Mouse (Mus musculus): Measurements from ENCODE around the gene Men1. TPM values are rescaled to one million over a fixed set of nuclear protein-coding genes. Genes with fewer than 3 reads are reported as not detected.

Gene Men1
- total RNA-seq, 2 experiments from 2014 or later = 6.0 to 9.6 TPM

DNA sequence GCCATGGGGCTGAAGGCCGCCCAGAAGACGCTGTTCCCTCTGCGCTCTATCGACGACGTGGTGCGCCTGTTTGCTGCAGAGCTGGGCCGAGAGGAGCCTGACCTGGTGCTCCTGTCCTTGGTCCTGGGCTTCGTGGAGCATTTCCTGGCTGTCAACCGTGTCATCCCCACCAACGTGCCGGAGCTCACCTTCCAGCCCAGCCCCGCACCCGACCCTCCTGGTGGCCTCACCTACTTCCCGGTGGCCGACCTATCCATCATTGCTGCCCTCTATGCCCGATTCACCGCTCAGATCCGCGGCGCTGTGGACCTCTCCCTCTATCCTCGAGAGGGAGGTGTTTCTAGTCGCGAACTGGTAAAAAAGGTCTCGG is 664 bp downstream of the Men1 start:
- ATAC-seq (replicated peaks; ENCODE audit: low FRiP score, poor library complexity, severe bottlenecking) = 0 out of 2 replicates have a peak, but pooled peaks have one; percentile 19

DNA sequence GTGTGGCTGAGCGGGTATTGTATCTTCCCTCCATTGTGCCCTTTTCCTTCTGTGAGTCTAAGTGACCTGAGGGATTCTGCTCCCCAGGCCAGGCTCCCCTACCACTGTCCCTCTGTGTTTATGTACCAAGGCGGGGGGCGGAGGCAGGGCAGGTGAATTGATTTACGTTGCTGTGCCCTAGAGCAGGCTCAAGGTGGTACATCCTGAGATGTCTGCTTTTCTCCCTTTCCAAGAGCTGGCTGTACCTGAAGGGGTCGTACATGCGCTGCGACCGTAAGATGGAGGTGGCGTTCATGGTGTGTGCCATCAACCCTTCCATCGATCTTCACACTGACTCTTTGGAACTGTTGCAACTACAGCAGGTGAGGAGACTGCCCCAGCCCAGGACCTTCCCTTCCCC is 2.1 kb downstream of the Men1 start:
- ATAC-seq (replicated peaks; ENCODE audit: low FRiP score, poor library complexity, severe bottlenecking) = no peak

DNA sequence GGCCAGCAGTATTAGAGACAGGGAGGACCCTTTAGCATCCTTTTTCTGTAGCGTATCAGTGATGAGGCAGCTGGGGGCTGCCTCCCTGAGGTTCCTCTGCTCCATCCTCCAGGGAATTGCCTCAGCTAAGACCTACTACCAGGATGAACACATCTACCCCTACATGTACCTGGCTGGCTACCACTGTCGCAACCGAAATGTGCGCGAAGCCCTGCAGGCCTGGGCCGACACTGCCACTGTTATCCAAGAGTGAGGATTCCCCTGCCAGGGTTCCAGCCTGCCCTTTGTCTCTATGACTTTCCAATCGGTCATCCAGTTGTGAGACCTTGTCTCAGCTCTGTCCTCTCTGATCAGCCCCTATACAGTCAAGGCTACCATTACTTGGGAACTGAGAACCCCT is 3.4 kb downstream of the Men1 start:
- ATAC-seq (replicated peaks; ENCODE audit: low FRiP score, poor library complexity, severe bottlenecking) = no peak

DNA sequence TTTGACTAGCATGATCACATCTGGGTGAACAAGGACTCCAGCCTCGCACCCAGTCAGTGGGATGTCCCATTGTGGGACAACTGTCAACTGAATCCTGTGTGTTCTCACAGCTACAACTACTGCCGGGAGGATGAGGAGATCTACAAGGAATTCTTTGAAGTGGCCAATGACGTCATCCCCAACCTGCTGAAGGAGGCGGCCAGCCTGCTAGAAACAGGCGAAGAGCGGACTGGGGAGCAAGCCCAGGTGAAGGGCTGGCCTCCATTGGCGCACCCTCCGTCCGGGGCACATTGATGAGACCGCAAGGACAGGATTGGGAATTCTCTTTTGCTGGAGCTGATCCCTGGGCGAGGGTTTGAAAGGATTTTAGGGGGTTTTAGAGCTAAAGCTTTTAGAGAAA is 3.9 kb downstream of the Men1 start:
- ATAC-seq (replicated peaks; ENCODE audit: low FRiP score, poor library complexity, severe bottlenecking) = no peak

DNA sequence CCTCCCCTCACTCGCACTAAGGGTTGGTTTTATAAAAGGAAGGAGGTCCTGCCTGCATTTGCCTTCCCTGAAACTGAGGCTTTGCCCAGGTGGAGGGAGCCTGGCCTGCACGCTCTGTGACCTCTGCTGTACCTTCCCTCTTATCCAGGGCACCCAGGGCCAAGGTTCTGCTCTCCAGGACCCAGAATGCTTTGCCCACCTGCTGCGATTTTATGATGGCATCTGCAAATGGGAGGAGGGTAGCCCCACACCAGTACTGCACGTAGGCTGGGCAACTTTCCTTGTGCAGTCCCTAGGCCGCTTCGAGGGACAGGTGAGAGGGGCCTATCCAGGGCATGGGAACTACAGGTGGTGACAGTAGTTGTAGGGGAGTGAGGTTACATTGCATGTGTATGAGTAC is 4.4 kb downstream of the Men1 start:
- no peak for ATAC-seq (replicated peaks; ENCODE audit: low FRiP score, poor library complexity, severe bottlenecking)

DNA sequence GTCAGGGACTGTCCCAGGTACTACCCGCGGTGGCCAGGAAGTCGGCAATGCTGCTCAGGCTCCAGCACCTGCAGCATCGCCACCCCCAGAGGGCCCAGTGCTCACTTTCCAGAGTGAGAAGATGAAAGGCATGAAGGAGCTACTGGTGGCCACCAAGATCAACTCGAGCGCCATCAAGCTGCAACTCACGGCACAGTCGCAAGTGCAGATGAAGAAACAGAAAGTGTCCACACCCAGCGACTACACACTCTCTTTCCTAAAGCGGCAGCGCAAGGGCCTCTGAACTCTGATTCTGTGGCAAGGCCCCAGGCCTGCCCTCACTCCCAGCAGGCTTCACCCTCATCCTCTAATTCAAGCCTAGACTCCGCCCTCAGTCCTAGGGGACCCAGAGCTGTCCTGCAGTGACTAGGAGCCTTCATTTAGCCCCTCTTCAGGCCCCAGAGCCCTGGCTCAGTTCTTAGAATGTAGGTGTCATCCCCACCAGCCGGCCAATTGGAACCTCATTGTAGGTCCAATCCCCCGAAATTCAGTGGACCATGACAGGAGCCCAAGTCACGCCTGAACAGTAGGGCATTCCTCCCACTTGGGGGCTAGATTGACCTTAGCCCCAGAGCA is 5.2 kb downstream of the Men1 start:
- ATAC-seq (replicated peaks; ENCODE audit: low FRiP score, poor library complexity, severe bottlenecking) = peak; percentile 52

DNA sequence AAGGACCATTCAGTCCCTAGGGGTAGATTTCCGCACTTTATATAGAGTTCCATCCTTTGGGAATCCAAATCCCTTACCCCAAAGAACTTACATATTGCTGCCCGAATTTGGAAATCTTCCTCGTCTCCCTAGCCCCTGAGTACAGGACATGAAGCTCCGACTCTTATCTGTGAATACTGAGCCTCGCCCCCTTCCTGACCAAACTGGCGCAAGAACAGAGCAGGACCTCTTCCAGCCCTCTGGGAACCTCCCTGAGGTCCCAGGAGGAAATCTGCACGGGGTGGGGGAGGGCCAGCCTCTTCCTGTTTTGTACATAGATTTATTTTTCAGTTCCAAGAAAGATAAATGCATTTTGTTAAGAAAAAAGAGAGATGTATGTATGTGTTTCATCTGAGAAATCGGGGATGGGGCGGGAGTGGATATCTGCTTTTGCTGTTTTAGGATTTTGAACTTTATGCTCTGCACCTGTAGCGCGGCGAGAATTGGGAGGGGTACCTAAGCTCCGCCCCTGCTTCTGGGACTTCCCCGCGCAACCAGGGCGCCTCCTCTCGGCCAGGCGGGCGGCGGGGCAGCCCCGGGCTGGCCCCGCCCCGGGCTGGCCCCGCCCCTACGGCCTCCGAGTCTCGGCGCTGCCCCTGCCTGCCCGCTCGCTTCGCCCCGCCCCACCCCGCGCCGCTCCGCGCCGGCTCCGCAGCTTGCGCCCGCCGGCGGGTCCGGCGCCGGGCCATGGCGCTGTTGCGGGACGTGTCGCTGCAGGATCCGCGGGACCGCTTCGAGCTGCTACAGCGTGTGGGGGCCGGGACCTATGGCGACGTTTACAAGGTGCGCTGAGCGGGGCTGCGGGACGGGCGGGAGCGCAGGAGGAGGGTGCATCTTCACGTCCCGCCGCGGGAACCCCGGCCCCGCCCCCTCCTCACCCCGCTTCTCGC is 6.0 kb downstream of the Men1 start, which contains the start of gene Map4k2:
TSS of gene Map4k2 (plus strand) at position 612 of the 929 bp plus-strand sequence.
- ATAC-seq (replicated peaks; ENCODE audit: low FRiP score, poor library complexity, severe bottlenecking) = peak; percentile 77

DNA sequence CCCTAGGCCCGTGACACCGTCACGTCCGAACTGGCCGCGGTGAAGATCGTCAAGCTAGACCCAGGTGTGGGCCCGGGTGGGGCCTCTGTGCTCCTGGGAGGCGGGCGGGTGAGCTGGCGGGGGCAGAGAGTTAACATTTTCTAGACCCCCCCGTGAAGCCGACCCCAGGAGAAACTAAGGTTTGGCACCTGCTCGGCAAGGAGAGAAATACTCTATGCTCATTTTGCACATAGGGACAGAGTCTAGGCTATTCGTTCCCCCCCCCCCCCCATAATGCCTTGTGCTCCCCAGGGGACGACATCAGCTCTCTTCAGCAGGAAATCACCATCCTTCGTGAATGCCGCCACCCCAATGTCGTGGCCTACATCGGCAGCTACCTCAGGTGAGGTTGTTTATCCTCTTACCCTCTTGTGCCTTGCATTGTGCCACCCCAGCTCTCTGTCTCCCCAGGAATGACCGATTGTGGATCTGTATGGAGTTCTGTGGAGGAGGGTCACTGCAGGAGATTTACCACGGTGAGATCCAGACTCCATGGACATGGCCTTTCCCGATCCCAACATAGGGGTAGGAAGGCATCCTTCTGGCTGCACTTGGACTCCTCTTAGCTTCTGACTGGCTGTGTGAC is 6.8 kb downstream of the Men1 start:
- ATAC-seq (replicated peaks; ENCODE audit: low FRiP score, poor library complexity, severe bottlenecking) = no peak

DNA sequence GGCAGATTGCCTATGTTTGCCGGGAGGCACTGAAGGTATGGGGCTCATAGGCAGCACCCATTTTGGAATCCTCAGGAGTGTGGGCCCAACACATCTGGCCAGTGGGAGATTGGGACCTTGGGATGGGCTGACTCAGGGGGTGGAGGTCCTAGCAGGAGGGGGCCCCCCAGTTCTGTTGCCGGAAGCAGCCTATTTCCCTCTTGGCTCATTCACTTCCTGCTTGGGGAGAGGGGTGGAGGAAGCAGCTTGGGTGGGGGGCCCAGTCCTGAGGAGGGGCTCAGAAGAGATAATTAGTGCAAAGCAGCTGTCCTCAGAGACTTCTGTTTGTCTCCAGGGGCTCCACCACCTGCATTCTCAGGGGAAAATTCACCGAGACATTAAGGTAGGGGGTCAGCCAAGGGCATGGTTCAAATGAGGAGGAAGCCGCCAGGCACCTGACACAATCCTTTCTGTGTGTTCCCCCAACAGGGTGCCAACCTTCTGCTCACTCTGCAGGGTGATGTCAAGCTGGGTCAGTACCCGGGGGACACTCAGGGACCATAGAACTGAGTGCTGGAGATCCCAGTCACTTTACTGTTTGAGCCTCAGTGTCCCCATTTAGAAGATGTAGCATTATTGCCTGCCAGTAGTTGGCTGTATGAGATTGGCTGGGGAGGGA is 7.6 kb downstream of the Men1 start:
- ATAC-seq (replicated peaks; ENCODE audit: low FRiP score, poor library complexity, severe bottlenecking) = no peak

DNA sequence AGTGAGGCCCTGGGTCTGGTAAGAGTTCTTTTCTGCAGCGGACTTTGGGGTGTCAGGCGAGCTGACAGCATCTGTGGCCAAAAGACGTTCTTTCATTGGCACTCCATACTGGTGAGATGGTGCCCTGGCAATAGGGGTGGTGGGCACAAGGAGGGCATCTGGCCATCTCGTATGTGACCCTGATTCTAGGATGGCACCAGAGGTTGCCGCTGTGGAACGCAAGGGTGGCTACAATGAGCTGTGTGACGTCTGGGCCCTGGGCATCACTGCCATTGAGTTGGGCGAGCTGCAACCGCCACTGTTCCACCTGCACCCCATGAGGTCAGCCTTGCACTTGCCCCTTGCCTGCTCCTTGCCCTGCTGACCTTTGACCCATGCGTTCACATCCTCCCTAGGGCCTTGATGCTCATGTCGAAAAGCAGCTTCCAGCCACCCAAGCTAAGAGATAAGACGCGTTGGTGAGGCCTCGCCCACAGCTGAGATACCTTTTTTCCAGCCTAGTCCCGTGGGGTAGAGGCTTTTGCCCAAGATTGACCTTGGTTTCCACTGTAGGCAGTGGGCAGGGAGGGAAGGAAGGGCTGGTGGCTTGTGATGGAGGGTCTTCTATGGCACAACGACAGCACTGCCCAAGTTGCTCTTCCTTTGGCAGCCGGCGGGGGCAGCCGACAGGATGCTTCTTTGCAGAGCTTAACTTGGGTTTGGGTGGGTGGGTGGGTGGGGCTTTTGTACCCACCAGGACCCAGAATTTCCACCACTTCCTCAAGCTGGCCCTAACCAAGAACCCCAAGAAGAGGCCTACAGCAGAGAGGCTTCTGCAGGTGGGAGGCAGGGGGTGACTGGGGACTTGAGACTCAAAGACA is 8.5 kb downstream of the Men1 start:
- ATAC-seq (replicated peaks; ENCODE audit: low FRiP score, poor library complexity, severe bottlenecking) = no peak

DNA sequence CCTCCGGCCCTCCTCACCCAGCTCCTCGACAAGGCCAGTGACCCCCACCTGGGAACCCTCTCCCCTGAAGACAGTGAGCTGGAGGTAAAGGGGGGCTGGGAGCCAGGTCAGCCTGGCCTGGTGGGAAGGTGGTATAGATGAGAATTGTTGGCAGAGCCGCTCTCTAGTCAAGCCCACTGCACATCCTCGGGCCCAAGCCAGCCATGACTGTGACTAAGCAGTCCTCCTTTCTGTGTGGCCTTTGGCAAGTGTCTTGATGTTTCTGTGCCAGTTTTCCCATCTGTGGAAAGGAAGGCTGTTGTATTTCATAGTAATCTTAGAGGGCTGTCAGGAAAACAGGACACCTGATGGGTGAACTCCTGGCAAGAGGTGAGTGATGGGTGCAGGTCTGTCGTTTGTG is 9.2 kb downstream of the Men1 start:
- ATAC-seq (replicated peaks; ENCODE audit: low FRiP score, poor library complexity, severe bottlenecking) = no peak

DNA sequence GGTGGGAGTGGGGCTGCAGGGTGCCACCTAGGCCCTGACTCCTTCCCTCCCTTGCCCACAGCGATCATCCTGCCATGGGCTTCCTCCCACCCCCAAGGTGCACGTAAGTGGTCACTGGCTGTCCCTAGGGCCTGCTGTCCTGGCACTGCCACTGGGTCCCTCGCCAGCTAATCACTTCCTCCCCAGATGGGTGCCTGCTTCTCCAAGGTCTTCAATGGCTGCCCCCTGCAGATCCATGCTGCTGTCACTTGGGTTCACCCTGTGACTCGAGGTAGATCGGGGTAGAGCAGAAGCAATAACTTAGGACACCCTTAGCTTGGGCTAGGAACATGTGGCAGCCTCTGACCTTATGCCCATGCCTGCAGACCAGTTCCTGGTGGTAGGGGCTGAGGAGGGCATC is 11.2 kb downstream of the Men1 start:
- ATAC-seq (replicated peaks; ENCODE audit: low FRiP score, poor library complexity, severe bottlenecking) = no peak

DNA sequence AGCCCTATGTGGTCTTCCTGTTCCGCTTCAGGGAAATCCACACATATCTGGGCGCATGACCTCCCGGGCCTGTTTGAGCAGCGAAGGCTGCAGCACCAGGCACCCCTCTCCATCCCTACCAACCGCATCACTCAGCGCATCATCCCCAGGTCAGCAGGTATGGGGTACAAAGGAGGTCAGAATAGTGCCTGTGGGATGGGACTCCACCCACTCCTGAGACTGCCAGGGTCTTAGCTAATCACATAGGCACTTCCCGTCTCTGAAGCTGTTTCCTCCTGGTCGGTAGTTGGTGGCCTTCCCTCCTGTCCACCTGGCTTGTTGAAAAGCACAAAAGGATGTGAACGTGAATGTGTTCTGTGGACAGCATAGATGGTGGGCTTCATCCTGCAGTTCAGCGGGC is 11.9 kb downstream of the Men1 start:
- ATAC-seq (replicated peaks; ENCODE audit: low FRiP score, poor library complexity, severe bottlenecking) = no peak

DNA sequence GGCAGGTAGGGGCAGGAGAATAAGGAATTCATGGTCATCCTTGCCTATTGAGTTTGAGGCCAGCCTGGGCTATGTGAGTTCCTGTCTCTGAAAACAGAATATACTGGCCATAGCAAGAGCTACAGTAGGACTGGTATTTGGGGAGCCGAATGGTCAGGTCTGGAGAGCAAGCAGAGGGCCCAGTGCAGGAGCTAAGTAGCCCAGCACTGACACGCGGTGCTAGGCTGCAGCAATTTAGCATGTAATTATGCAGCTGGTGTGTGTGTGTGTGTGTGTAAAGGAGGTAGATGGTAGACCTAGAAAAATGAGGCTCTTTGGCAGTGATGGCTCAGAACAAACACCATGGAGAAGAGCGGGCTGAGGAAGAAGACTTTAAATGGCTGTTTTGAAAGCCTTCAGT is 12.8 kb downstream of the Men1 start:
- ATAC-seq (replicated peaks; ENCODE audit: low FRiP score, poor library complexity, severe bottlenecking) = no peak

DNA sequence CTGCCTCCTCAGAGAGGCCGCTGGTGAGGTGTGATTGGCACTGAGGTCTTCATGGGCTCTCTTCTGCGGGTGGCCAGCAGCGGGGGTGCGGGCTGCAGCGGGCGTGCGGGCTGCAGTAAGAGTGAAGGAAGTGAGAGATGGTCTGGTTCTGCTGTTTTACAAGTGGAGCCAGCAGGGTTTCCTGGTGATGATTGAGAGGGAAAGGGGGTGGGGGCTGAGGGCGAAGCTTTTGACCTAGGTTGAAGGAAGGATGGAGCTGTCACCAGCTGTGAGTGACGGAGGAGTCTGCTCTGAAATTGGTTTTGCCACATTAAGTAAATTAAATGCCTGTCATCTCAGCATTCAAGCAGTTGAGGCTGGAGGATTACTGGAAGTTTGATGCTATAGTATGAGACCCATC is 13.9 kb downstream of the Men1 start:
- ATAC-seq (replicated peaks; ENCODE audit: low FRiP score, poor library complexity, severe bottlenecking) = no peak

DNA sequence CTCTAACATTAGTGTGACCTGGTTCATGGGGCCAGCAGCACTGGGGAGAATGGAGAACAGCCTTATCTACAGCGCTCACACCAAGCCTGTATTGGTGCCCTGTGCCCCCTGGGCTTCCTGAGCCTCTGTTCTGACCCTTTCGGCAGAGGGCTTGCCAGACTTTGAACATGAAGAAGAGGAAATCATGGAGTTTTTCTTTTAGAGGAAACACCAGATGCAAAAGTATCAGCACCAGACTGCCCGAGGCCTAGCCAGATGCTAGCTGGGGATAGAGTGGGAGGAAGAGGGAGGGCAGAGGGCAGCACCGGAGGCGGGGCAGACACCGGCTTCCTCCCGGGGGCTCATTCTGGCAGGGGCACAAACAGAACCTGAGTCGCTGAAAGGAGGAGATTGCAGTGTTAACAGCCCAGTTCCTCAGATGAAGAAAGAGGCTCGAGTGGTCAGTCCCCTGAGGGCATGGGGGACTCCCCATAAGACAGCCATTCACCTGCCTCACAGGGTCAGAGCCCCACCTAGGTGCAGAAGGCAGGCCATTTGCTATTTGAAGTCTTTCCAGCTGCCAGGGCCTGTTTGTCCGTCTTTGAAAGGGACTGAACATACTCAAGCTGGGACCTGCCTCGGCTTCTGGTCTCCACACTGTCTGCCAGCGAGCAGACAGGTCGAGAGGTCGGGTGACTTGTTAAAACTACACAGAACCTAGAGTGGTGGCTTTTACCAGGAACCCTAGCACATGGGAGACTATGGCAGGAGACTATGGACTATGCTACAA is 14.6 kb downstream of the Men1 start:
- no peak for ATAC-seq (replicated peaks; ENCODE audit: low FRiP score, poor library complexity, severe bottlenecking)

DNA sequence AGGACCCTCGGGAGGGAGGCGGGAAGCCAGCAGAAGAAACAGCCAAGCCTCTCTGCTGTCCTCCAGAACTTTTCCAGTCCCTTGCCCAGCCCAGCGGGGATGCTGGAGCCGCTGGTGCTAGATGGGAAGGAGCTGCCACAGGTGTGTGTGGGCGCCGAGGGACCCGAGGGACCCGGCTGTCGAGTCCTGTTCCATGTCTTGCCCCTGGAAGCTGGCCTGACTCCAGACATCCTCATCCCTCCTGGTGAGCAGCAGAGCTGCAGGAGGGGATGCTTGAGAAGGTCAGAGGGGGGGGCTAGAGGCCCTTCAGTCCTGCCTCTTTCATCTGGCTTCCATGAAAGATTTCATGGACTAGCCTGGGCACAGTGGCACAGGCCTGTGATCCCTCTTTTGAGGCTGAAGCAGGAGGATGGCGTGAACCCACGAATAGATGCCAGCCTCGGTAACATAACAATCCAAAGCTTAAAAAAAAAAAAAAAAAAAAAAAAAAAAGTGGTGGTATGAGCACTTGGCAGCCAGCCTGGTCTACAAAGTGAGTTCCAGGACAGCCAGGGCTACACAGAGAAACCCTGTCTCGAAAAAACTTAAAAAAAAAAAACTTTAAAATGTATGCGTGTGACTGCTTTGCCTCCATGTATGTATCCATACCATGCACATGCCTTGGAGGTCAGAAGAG is 16.8 kb downstream of the Men1 start:
- no peak for ATAC-seq (replicated peaks; ENCODE audit: low FRiP score, poor library complexity, severe bottlenecking)

DNA sequence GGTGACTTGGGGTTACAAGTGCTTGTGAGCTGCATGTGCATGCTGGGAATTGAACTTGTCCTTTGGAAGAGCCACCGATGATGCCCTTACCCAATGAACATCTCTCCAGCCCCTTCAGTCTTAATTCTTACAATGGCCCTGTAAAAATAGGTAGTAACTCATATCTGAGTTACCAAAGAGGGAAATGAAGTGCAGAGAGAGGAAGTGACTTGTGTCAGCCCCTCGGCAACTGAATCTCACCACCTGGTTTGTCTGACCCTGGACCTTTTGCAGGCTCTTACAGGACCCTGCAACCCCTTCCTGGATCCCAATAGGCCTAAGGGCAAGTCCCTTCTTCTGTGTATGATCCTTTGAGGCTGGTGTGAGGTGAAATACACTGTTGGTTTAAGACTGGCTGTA is 17.3 kb downstream of the Men1 start:
- ATAC-seq (replicated peaks; ENCODE audit: low FRiP score, poor library complexity, severe bottlenecking) = no peak

Measured in erythroblast, adult 5-6 weeks (primary cell).